Mouse (Mus musculus): Measurements from ENCODE around the gene Fbxw9. TPM values are rescaled to one million over a fixed set of nuclear protein-coding genes. Genes with fewer than 3 reads are reported as not detected.

The Fbxw9 gene
- total RNA-seq (2021), result 1 to 10 TPM; 2.7 to 3.2 TPM
- long read RNA-seq, experiment 1, partial matches to known transcripts, result 0 of 1 reads
- long read RNA-seq, experiment 1, other reads (novel, unspliced or antisense), result 0 of 1 reads
- long read RNA-seq, experiment 2, partial matches to known transcripts, result 0 of 2 reads
- long read RNA-seq, experiment 2, other reads (novel, unspliced or antisense), result 0 of 2 reads

DNA sequence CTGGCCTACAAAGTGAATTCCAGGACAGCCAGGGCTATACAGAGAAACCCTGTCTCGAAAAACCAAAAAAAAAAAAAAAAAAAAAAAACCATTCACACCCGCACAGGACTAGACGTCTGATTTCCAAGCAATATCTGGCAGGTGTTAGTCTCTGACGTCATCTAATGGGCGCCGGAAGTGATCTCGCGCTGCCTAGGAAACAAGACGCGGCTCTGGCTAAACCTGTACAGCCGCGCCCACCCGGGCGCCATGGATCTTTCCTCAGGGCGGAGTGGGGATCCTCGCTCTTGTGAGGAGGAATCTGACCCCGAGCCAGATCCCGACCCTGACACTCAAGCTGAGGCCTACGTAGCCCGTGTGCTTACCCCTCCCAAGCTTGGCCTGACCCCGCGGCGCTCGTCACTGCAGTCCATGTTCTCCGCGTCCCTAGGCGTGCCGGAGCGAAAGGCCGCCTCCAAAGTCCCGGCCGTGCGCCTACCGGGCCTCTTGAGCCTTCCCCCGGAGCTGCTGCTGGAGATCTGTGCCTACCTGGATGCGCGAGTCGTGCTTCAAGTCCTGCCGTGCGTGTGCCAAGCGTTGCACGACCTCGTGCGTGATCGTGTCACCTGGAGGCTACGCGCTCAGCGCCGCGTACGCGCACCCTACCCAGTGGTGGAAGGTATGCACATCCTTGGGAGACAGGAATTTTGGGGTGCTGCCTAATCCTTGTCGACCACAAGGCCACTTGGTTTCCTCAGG lies at the start of gene Fbxw9:
TSS of gene Fbxw9 (plus strand) at position 177 of the 738 bp plus-strand sequence.
- peak; percentile 91 to 95 for DNase-seq

DNA sequence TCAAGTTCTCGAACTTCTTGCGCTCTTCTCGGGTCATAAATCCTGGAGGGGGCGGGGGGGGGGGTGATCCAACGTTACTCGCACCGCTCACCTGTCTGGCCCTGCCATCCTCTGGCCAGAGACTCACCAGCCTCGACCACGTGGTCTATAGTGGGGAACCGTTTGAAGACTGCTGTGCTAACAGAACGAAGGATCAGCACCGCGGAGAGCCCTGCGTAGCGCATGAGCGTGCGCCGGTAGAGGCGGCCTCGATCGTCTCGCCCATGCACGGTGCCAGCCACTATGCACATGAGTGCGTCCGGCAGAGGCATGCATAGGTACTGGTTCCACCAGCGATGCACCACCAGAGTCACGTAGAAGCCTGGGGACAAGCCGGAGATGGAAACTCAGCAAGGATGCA lies 48.6 kb upstream of the Fbxw9 start:
- DNase-seq, result no peak

DNA sequence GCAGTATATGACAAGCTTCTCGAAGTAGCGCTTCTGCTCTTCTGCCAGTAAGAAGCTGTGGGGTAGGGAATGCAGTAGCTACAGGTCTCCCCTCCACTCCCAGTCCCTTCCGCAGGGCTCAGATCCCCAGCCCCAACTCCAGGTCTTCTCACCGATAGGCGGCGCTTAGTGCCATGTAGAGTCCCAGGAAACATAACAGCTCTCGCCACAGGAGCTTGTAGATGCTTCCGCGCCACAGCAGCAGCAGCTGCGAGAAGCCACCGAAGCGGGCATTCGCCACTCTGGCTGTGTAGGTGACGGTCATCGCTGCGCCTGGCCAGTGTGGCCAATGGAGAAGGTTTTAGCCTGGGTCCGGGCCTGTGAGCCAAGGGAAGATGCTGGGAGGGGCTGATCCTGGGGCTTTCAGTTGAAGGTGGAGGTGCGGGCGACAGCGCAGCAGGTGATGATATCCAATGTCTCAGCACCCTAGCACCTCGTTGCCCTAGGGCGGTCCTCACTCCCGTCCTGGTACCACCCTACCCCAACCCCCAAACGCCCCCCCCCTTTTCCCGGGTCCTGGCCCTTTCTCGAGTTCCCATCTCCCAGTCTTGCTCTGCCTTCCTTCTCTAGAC lies 46.5 kb upstream of the Fbxw9 start:
- DNase-seq, result peak; percentile 54 to 65

DNA sequence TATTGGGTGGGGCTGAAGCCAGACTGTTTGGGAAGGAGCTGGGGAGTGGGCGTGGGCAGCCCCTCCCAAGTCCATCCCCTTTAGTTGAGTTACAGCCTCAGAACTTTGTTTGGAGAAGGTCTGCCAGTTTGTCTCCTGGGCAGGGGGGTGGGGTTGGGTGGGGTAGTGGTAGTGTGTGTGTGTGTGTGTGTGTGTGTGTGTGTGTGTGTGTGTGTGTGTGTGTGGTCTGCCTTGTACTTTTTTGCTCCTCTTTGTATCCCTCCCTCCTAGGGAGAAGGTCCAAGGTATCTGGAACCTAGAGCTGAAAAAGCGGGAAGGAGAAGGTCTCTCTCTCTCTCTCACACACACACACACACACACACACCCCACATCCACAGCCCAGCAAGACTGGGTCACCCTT lies 45.4 kb upstream of the Fbxw9 start, which contains the start of gene Best2:
TSS of gene Best2 (minus strand) at position 101 of the 400 bp plus-strand sequence.
- no peak for DNase-seq

DNA sequence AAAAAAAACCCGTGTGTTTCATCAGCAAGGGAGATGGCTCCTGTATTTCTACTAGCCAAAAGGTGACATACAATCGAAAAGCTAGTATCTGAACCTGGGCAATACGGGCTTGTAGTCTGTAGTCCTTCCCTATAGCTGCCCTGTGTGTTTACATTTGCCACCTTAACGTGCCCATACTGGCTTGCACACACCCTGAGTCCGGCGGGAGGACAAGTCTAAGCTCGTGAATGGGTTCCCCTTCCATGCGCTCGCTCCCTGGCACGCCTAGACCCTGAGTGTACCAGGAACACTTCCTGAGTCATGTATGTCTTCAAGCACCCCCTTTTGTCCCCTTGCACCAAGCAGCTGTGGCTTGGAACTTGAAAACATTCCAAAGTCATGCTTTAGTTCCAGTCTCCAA lies 43.1 kb upstream of the Fbxw9 start:
- DNase-seq, result no peak

DNA sequence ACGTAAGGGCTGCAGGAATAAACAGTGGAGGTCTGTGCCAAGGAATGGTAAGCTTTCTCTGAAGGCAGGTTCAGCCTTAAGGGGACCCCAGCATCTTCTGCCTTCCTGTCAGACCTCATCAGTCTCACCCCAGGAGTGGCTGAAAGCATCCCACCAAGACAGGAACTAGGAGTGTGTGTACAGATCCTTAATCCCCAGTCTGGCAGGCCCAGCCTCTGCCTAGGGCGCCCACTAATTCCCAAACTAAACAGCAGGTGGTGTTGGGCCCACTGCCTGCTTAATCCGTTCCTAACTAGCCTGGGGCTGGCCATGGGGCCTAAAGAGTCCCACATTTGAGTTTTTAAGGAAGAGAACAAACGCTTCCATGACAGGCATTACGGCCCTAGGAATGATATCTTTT lies 42.6 kb upstream of the Fbxw9 start:
- no peak for DNase-seq

DNA sequence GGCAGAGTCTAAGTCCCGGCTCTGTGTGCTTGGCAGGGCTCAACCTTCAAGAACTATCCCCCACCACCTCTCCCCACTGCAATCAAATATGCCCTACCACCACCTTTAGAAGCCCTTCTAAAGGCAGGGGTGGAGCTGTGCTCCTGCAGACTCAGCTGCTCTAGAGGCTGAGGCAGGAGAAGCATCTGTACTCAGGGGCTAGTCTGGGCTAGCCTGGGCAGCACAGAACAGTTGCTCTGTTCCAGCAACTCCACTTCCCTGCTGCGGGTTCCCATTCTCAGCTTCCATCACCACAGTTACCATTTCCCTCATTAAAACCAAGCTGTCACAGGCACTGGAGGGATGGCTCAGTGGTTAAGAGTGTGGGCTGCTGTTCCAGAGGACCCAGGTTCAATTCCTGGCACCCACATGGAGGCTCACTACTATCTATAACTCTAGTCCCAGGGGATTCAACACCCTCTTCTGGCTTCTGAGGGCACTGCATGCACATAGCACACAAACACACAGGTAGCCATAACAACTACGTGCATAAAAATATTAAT lies 38.3 kb upstream of the Fbxw9 start:
- no peak for DNase-seq

DNA sequence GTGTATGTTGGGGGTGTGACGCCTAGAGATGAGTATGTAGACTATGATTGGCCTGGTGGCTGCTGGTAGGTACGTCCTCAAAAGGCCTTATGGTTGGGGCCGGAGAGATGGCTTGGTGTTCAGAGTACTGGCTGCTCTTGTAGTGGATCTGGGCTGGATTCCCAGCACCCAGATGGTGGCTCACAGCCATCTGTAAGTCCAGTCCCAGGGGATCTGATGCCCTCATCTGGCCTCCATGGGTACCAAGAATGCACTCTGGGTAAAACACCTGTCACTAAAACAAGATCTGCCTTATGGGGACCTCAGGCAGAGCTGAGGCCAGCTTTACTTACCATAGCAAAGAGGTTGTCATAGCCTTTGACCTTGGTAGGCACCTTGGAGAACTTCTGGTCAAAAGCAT lies 36.0 kb upstream of the Fbxw9 start:
- no peak for DNase-seq

DNA sequence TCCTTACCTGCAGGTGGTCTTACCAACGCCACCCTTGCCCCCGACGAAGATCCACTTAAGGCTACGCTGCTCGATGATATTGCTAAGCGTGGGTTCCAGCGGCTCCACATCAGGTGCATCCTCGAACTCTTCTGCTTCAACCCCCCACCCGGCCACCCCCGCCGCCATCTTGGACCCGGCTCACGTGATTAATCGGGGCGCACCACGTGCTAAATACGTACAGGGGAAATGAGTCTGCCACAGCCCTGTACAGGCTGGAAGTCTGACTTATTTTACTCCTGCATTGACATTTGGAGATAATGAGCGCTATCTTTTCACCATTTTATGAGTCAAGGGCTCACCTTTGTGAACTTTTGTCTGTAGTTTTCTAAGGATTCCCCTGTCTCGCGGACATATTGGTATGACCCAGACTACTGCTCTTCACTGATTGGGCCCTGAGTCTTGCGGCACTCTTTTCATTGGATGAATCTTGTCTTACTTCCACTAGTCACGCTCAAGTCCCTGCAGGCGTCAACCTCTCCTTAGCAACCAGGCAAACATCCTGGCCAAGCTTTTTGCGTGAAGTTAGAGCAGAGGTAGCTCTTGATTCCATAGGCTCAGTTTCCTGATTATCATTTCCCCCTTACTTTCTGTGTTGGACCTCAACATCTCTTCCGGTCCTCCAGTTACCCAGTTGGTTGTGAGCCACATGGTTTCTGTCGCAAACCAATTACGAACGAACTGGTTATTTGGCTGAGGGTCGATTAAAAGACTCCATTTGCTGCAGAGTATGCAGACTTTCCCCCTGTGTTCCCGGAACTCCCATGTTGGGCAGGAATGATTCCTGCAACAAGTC lies 34.5 kb upstream of the Fbxw9 start, which contains the start of gene Asna1:
TSS of gene Asna1 (minus strand) at position 184 of the 835 bp plus-strand sequence.
- DNase-seq, result peak; percentile 92

DNA sequence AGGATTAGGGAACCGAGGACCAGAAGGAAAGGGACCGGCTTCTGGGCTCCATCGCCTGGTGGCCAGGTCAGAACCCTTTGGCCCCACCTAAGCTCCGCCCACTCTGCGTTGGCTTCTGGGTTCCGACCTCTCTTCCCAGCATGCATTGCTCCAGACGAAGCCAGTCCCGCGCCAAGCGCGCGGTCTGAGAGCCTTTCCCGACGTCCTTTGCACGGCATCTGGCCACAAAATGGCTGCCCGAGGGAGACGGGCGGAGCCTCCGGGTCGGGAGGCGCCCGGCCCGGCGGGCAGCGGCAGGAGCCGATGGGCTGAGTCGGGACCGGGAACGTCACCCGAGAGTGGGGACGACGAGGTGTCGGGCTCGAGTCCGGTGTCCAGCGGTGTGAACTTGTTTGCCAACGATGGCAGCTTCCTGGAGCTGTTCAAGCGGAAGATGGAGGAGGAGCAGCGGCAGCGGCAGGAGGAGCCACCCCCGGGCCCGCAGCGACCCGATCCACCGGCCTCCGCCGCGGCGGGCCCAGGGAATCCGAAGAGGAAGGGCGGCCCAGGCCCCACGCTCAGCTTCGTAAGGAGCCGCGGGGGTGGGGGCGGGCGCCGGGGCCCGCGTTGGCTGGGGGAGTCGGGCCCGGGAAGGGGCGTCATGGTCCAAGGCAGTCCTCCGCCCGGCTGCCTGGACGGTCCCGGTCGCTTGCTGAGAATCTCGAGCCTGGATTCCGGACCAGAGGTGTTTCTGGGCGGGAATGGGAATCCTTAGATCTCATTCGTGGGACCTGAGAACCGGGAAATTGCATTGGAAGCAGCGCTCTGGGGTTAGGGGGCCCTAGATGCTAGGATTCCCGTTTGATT lies 33.0 kb upstream of the Fbxw9 start, which contains the start of gene Trir:
TSS of gene Trir (plus strand) at position 154 of the 846 bp plus-strand sequence.
- DNase-seq, result peak; percentile 98 to 99

DNA sequence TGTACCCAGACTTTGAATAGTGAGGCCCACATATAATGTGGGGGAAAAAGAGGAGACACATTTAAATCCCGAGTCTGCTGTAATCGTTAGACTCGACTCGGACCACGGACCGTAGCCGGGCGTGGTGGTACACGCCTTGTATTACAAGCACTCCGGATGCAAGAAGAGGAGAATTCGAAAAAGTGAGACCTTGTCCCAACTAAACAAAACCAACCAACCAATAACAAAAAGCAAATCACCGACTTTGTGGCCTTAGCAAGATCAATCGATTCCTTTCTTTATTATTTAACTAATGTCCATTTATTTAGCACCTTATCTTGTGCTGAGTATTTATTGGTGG lies 32.4 kb upstream of the Fbxw9 start:
- no peak for DNase-seq

DNA sequence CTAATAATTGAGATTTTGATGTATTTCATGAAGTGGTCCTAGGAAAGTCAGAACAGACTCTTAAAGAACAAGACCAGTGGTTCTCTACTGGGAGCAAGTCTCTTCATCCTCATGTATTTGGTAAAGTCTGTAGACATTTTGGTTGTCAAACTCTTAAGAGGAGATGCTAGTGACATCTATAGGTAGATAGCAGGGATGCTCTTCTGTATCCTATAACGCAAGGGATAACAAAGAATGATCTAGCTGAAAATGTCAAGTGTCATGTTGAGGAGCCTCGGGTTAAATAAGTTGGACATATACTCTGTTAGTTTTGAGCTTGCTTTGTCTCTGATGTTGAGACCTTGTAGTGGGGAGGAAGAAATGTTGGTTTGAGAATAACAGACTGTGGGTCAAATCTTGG lies 31.9 kb upstream of the Fbxw9 start:
- no peak for DNase-seq

DNA sequence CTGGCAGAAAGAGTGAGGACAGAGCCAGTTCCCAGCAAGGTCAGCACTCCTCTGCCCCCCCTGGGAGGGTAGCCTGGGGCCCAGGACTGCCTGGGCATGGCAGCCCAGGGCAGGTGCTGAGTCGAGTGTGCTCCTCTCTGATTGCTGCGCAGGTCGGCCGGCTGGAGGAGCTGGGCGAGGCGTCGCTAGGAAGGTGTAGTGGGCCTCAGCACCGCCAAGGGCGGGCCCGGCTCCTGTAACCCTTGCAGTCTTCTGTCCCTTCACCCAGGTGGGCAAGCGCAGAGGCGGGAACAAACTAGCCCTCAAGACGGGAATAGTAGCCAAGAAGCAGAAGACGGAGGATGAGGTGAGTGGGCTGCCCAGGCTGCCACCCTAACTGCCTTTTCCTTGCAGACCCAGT lies 30.6 kb upstream of the Fbxw9 start:
- peak; percentile 10 to 21 for DNase-seq

DNA sequence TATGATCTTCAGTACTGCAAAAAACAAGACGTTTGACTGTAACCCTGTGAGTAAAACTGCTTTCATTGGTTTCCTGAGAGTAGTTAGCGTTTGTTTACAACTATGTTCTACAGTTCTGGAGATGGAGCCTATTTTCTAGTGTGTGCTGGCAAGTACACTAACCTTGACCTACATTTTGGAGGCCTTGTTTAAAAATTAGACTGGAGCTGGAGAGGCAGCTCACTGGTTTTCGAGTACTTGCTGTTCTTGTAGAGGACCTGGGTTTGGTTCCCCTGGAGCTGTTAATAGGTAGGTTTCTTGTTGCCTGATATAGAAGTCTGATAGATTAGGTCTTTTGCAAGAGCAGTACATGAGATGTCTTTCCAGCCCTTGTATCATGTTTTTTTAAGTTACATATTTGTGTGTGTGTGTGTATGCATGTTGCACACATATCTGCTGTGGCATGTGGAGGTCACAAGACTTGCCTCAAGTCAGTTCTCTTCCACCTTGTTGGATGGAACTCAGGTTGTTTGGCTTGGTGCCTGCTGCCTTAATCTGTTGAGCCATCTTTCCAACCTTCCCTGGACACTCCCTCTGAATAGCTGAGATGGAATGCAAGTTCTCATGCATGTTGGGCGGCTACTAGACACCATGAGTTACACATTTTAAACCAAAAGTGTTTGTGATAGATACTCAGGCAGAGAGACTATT lies 27.1 kb upstream of the Fbxw9 start:
- peak; percentile 27 to 44 for DNase-seq

DNA sequence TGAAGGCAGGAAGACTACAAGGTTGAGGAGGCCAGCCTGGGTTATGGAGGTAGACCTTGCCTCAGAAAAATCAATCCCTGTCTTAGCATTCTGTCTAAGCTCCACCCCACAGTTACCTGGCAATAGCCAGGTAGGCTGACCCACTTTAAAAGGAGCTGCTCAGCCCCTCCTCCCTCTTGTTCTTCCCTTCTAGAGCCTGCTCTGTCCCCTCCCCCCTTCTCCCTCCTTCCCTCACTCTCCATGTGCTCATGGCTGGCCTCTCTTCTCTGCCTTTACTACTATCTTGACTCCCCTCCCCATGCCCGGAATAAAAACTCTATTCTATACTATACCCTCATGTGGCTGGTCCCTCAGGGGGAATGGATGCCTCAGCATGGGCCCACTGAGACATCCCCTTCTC lies 26.0 kb upstream of the Fbxw9 start:
- DNase-seq, result no peak

DNA sequence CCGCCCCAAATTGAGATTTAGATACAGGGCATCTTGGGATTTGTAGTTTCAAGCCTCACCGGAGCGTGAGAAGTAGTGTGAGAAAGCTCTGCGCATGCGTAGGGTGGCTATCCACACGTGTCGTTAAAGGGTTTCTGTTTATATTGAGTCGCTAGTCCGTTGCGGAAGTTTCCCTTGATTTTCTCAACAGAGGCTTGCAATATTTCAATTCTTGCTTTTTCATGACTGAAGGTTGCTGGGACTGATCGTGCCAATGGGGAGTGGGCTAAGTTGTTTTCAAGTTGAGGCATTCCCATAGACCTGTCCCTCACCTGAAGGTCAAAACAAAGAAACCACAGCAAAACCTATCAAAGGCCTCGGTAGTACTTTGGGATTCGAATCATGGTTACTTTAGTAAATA lies 25.1 kb upstream of the Fbxw9 start:
- peak; percentile 76 to 78 for DNase-seq

DNA sequence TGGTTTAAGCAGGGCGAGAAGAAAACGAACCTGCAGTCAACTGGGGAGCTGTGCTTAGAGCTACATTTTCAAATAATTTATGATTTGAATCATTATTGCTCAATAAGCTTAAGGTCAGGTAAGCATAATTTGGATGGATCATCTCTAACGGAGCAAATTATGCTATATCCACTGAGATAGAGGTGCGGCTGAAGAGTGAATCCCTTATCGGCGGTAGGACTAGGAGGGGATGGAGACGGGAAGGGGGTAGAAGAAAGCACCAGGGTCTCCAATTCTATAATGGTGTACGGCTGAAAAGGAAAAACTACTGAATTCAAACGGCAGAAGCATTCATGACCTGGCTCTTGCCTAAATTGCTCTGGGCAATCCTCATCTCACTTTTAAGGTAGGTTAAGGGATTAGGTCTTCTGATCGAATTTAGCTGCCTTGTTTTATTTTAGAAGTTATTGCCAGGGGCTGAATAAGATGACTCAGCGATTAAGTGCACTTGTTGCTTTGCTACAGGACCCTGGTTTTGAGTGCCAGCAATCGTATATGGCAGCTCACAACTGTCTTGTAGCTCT lies 24.6 kb upstream of the Fbxw9 start:
- peak in 1 of 2 experiments; percentile 26 for DNase-seq

DNA sequence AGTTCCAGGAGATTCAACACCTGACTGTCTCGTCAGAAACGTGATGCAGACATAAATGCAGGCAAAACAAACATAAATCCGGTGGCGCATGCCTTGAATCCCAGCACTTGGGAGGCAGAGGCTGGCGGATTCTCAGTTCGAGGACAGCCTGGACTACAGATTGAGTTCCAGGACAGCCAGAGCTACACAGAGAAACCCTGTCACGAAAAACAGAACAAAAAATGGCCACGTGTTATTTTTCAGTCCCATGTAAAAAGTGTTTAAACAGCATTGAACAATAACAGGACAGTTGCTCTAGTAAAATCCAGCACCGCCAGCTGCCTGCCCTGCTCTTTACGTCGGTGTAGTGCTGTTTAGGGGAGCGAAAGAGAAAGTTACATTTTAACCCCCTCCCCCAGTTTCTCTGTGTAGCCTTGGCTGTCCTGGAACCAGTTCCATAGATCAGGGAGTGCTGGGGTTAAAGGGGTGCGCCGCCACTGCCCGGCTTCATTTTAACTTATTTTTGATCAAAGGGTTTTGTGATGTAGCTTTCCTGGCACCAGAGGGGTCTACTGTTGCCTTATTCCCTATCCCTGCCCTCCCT lies 24.0 kb upstream of the Fbxw9 start:
- peak in 1 of 2 experiments; percentile 57 for DNase-seq

DNA sequence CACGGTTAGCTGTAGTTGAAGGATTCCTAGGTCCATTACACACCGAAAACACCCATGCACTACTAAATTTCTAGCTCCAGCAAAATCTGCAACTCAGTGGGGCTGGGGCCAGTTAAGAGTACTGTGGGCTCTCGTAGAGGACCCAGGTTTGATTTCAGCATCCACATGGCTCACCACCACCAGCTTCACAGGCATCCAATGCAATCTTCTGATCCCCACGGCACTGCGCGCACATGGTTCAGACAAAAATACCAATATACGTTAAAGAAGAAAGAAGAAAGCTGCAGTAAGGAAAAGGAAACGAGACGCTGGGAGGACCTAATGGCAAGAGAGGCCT lies 23.5 kb upstream of the Fbxw9 start:
- DNase-seq, result no peak
